Mouse (Mus musculus) duodenum, adult 2 months (tissue): ENCODE results near the gene Mpzl2. TPM values are rescaled to one million over a fixed set of nuclear protein-coding genes. Genes with fewer than 3 reads are reported as not detected.

Source experiments
- polyA plus RNA-seq: library from polyadenylated mRNA; depleted of rRNA; stranded (reverse); fragments of >200 nt; gene quantifications from 2 replicates; pipeline ENCODE4 v1.2.3, GENCODE M21; 2012; ENCODE audit warnings: low replicate concordance; rRNA removed

The Mpzl2 gene
- polyA plus RNA-seq: 7.6 and 16.9 TPM in 2 replicates

GRCm38 (mm10) chr9:45039499-45039898, at the start of gene Mpzl2:
Mpzl2 (plus strand) TSS chr9:45039799.

GRCm38 (mm10) chr9:45009180-45010078, 30.2 kb upstream of the Mpzl2 start, which contains the start of gene Cd3e:
Cd3e (minus strand) TSS chr9:45009627.

GRCm38 (mm10) chr9:45055082-45055713, 15.6 kb downstream of the Mpzl2 start, which contains the start of gene Mpzl3:
Mpzl3 (plus strand) TSS chr9:45055186.

GRCm38 (mm10) chr9:45079011-45079410, 39.4 kb downstream of the Mpzl2 start, which contains the start of gene Jaml:
Jaml (plus strand) TSS chr9:45079183.

Other genes starting within 250 kb of the Mpzl2 start
- gene Tmem25, start 240.5 kb upstream of the Mpzl2 start, polyA plus RNA-seq: 5.6 and 6.3 TPM in 2 replicates
- 10.9 and 18.2 TPM in 2 replicates for gene Ttc36, start 236.7 kb upstream of the Mpzl2 start, polyA plus RNA-seq
- gene Kmt2a, start 158.5 kb upstream of the Mpzl2 start, polyA plus RNA-seq: 4.2 and 8.4 TPM in 2 replicates
- 155 and 339 TPM in 2 replicates for gene Atp5l, start 119.1 kb upstream of the Mpzl2 start, polyA plus RNA-seq
- 3.0 and 4.0 TPM in 2 replicates for gene Ube4a, start 74.2 kb upstream of the Mpzl2 start, polyA plus RNA-seq
- 0.65 and 1.6 TPM in 2 replicates for gene Cd3g, start 59.4 kb upstream of the Mpzl2 start, polyA plus RNA-seq
- gene Cd3d, start 58.0 kb upstream of the Mpzl2 start, polyA plus RNA-seq: 0.64 and 2.9 TPM in 2 replicates
- gene Cd3e, start 30.2 kb upstream of the Mpzl2 start, polyA plus RNA-seq: 5.1 and 13.8 TPM in 2 replicates
- gene Mpzl3, start 15.4 kb downstream of the Mpzl2 start, polyA plus RNA-seq: 1.5 and 2.1 TPM in 2 replicates
- gene Jaml, start 39.4 kb downstream of the Mpzl2 start, polyA plus RNA-seq: 1.2 TPM in 2 replicates
- gene Scn2b, start 78.0 kb downstream of the Mpzl2 start, polyA plus RNA-seq: 0.71 and 0.75 TPM in 2 replicates
- 0.05 TPM in 1 of 2 replicates, not detected in the other for gene Scn4b, start 98.6 kb downstream of the Mpzl2 start, polyA plus RNA-seq
- 0.05 TPM in 1 of 2 replicates, not detected in the other for gene BC049352, start 142.2 kb downstream of the Mpzl2 start, polyA plus RNA-seq
- gene Tmprss4, start 164.3 kb downstream of the Mpzl2 start, polyA plus RNA-seq: 46.7 and 62.2 TPM in 2 replicates
- gene Il10ra, start 229.3 kb downstream of the Mpzl2 start, polyA plus RNA-seq: 1.7 and 3.0 TPM in 2 replicates